Mouse (Mus musculus) midbrain, embryonic 14.5 days (tissue): ENCODE results near the gene Inpp1. TPM values are rescaled to one million over a fixed set of nuclear protein-coding genes. Genes with fewer than 3 reads are reported as not detected.

Experiments
- ATAC-seq: fragments of 200-750 bp; cut with Nextera tagmentation; 2 replicates; pipeline ENCODE4 v1.8.0; 2017; ENCODE audit warnings: moderate number of reproducible peaks, moderate library complexity; ENCODE audit not compliant: low FRiP score, low TSS enrichment
- DNase-seq: peaks from one replicate; pipeline ENCODE4 v3.0.0-alpha.2; 2015
- H3K27ac ChIP-seq: fragments of 300-500 bp; sonication (generic); replicated peaks from 2 replicates; pipeline ENCODE4 v1.5.1; 2014; ENCODE audit warnings: mild to moderate bottlenecking, low read depth, low read length, moderate library complexity
- H3K27me3 ChIP-seq: fragments of 300-500 bp; sonication (generic); 2 replicates; pipeline ENCODE4 v1.6.1; 2014; ENCODE audit warnings: low read length, control low read depth, mixed read lengths; ENCODE audit not compliant: control insufficient read depth, insufficient read depth
- H3K36me3 ChIP-seq: fragments of 300-500 bp; sonication (generic); 2 replicates; pipeline ENCODE4 v1.6.1; 2014; ENCODE audit warnings: low read length, control low read depth; ENCODE audit not compliant: control insufficient read depth, insufficient read depth
- H3K4me1 ChIP-seq: fragments of 300-500 bp; sonication (generic); 2 replicates; pipeline ENCODE4 v1.6.1; 2014; ENCODE audit warnings: mild to moderate bottlenecking, antibody characterized with exemption, low read length, control low read depth; ENCODE audit not compliant: control insufficient read depth, insufficient read depth
- H3K4me2 ChIP-seq: fragments of 300-500 bp; sonication (generic); 2 replicates; pipeline ENCODE4 v1.6.1; 2014; ENCODE audit warnings: mild to moderate bottlenecking, low read length, moderate library complexity
- H3K4me3 ChIP-seq: fragments of 300-500 bp; sonication (generic); replicated peaks from 2 replicates; pipeline ENCODE4 v1.5.1; 2014; ENCODE audit warnings: low read depth, low read length
- H3K9ac ChIP-seq: fragments of 300-500 bp; sonication (generic); replicated peaks from 2 replicates; pipeline ENCODE4 v1.6.1; 2014; ENCODE audit warnings: mild to moderate bottlenecking, low read length, moderate library complexity
- H3K9me3 ChIP-seq: fragments of 300-500 bp; sonication (generic); 2 replicates; pipeline ENCODE4 v1.6.1; 2016; ENCODE audit warnings: low read length, control low read depth, mixed read lengths; ENCODE audit not compliant: control insufficient read depth
- WGBS: fragments of 180-500 bp; shearing (Covaris S2); extraction: QIAGEN DNeasy Blood & Tissue Kit; methylation state at CpG from one replicate; pipeline ENCODE4 v1.1.7; 2014; 5-methylcytosine and 5-hydroxymethylcytosine counted together
- polyA plus RNA-seq: library from polyadenylated mRNA; unstranded; fragments of >200 nt; fragmentation: Nextera tagmentation; extraction: Ambion mirVana; gene quantifications from 2 replicates; pipeline ENCODE4 v1.2.1, GENCODE M21; 2014

Inpp1 gene
- polyA plus RNA-seq, 1 experiment from 2014 or later: 22.6 TPM

DNA sequence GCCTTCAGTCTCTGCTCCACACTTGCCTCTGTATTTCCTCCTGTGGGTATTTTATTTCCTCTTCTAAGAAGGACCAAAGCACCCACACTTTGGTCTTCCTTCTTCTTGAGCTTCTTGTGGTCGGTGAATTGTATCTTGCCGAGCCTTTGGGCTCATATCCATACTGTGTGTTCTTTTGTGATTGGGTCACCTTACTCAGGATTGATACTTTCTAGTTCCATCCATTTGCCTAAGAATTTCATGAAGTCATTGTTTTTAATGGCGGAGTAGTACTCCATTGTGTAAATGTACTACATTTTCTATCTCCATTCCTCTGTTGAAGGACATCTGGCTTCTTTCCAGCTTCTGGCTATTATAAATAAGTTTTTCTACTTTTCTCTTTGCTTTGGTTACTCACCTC, 26.9 kb upstream of the Inpp1 start:
- Histone ChIP-seq H3K36me3 (no peaks in the 10 kb centered on the region), H3K4me2 (peak overlapping the region; percentile 71), H3K27ac (no peak overlapping the region), H3K9ac (no peak overlapping the region), H3K9me3 (no peaks in the 10 kb centered on the region), H3K27me3 (no peaks in the 10 kb centered on the region), H3K4me3 (peak overlapping the region; percentile 59), H3K4me1 (peaks cover 7% of the 10 kb centered on the region)
- DNase-seq: no peak
- peak; percentile 36 for ATAC-seq
- WGBS: 26% methylated on average over 3 of the region's 3 CpGs

DNA sequence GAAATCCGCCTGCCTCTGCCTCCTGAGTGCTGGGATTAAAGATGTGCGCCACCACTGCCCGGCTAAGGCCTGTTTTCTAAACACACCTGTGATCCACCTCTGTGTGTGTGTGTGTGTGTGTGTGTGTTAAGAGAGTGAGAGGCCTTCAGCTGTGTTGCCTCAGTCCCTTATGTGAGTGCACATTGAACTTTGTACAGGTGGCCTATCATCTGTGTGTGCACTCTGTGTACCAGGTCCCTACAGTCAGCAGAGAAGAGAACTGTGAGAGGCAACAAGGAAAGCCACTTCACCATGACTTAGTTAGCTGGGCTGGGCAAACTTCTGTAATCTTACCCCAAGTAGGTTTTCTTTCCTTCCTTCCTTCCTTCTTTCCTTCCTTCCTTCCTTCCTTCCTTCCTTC, 21.6 kb upstream of the Inpp1 start:
- no peak overlapping the region for H3K9ac ChIP-seq
- no peaks in the 10 kb centered on the region for H3K9me3 ChIP-seq
- no peak overlapping the region for H3K4me3 ChIP-seq
- no peak overlapping the region for H3K4me2 ChIP-seq
- no peak for ATAC-seq
- 86% methylated on average over 3 of the region's 3 CpGs for whole genome bisulfite sequencing
- no peak for DNase-seq
- H3K27me3 ChIP-seq: no peaks in the 10 kb centered on the region
- H3K4me1 ChIP-seq: no peaks in the 10 kb centered on the region
- no peaks in the 10 kb centered on the region for H3K36me3 ChIP-seq
- no peak overlapping the region for H3K27ac ChIP-seq

- peak overlapping the region; percentile 93 for H3K9ac ChIP-seq
- no peaks in the 10 kb centered on the region for H3K36me3 ChIP-seq
- peak overlapping the region; percentile 71 for H3K4me3 ChIP-seq
- no peak for DNase-seq
- no peaks in the 10 kb centered on the region for H3K9me3 ChIP-seq
- ATAC-seq: no peak
- peak overlapping the region; percentile 90 for H3K27ac ChIP-seq
- 8% methylated on average over 6 of the region's 7 CpGs for WGBS
- H3K4me1 ChIP-seq: peaks cover 16% of the 10 kb centered on the region
- peak overlapping the region; percentile 86 for H3K4me2 ChIP-seq
- no peaks in the 10 kb centered on the region for H3K27me3 ChIP-seq
These were observed 292 bp upstream of the Inpp1 start for GRCm38 (mm10) chr1:52817813-52818147.

DNA sequence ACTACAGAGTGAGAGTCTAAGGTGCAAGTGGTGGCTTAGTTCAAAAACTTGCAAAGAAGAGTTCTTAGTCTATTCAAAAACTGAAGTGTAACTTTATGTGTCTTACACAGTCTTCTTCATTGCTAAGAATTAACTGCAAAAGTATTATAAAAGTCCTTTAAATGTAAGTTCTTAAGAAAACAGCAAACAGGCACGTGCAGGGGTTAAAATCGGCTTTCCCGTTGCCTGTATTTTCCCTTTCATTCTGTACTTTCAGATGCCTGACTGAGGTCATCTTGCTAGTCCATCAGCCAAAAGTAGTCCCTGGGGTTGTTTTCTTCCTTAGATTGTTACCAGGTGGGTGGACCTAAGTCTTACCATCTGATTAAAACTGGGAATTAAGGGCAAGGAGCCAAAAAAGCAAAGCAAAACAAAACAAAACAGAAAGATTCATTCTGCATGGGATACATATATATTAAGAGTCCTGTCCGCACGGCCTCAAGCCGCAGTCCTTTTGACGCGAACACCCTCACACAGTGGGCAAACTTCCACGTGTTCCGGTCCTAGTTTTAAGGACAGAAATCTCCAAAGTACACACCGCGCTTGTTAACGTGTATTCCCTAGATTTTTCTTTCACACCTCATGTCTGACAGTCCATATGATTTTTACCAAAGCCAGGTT, 1.1 kb downstream of the Inpp1 start:
- DNase-seq (peak; percentile 21), ATAC-seq (peak; percentile 16)
- H3K4me2 ChIP-seq: peak overlapping the region; percentile 86
- peak overlapping the region; percentile 71 for H3K4me3 ChIP-seq
- H3K4me1 ChIP-seq: peaks cover 16% of the 10 kb centered on the region
- 69% methylated on average over 13 of the region's 13 CpGs for WGBS
- H3K9ac ChIP-seq: peak overlapping the region; percentile 93
- no peaks in the 10 kb centered on the region for H3K9me3 ChIP-seq
- H3K36me3 ChIP-seq: no peaks in the 10 kb centered on the region
- no peak overlapping the region for H3K27ac ChIP-seq
- H3K27me3 ChIP-seq: no peaks in the 10 kb centered on the region

GRCm38 (mm10) chr1:52808456-52808855, 9.0 kb downstream of the Inpp1 start:
- ATAC-seq (no peak), DNase-seq (no peak)
- H3K4me2 ChIP-seq: no peak overlapping the region
- no peaks in the 10 kb centered on the region for H3K27me3 ChIP-seq
- H3K9ac ChIP-seq: no peak overlapping the region
- H3K36me3 ChIP-seq: no peaks in the 10 kb centered on the region
- H3K4me3 ChIP-seq: no peak overlapping the region
- H3K4me1 ChIP-seq: no peaks in the 10 kb centered on the region
- no peak overlapping the region for H3K27ac ChIP-seq
- no peaks in the 10 kb centered on the region for H3K9me3 ChIP-seq
- 91% methylated on average over 6 of the region's 6 CpGs for WGBS

- Histone ChIP-seq H3K9me3 (no peaks in the 10 kb centered on the region), H3K4me2 (no peak overlapping the region), H3K27me3 (no peaks in the 10 kb centered on the region), H3K4me1 (no peaks in the 10 kb centered on the region), H3K4me3 (no peak overlapping the region), H3K9ac (no peak overlapping the region), H3K27ac (no peak overlapping the region), H3K36me3 (no peaks in the 10 kb centered on the region)
- no peak for ATAC-seq
- 95% methylated on average over 1 of the region's 1 CpGs for WGBS
- DNase-seq: no peak
These were observed 12.4 kb downstream of the Inpp1 start for GRCm38 (mm10) chr1:52805041-52805440.

DNA sequence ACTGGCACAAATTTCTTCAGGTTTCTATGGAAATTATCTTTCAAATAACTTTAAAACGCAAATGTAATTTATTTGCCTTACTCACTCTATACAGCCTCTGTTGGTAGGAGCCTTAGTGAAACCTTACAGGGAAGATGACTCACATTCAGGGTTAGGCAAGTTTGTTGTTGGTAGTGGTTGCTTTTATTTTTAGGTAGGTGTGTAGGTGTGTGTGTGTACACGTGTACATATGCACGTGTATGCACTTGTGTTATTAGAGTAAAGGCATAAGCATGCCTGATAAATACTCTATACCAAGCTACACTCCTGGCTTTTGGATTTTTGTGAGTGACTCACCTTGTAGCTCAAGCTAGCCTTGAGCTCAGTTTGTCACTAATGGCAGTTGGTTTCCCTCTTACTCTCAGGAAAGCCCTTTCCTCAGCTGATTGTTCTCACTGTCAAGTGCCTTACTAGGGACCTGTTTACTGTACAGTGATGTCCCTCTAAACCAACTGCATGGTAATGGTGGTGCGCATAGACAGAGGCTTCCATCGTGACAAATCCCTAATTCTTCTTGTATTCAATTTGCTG, 15.0 kb downstream of the Inpp1 start:
- Histone ChIP-seq H3K4me1 (no peaks in the 10 kb centered on the region), H3K27me3 (no peaks in the 10 kb centered on the region), H3K4me2 (no peak overlapping the region), H3K9ac (no peak overlapping the region), H3K4me3 (no peak overlapping the region), H3K27ac (no peak overlapping the region), H3K9me3 (no peaks in the 10 kb centered on the region), H3K36me3 (no peaks in the 10 kb centered on the region)
- ATAC-seq (no peak), DNase-seq (no peak)
- 95% methylated on average over 5 of the region's 5 CpGs for whole genome bisulfite sequencing

- Histone ChIP-seq H3K4me1 (no peaks in the 10 kb centered on the region), H3K4me2 (no peak overlapping the region), H3K36me3 (no peaks in the 10 kb centered on the region), H3K4me3 (no peak overlapping the region), H3K27me3 (no peaks in the 10 kb centered on the region), H3K9ac (no peak overlapping the region), H3K27ac (no peak overlapping the region), H3K9me3 (no peaks in the 10 kb centered on the region)
- ATAC-seq: no peak
- WGBS: 92% methylated on average over 5 of the region's 5 CpGs
- DNase-seq: no peak
These were observed 15.8 kb downstream of the Inpp1 start for GRCm38 (mm10) chr1:52801651-52802050.

DNA sequence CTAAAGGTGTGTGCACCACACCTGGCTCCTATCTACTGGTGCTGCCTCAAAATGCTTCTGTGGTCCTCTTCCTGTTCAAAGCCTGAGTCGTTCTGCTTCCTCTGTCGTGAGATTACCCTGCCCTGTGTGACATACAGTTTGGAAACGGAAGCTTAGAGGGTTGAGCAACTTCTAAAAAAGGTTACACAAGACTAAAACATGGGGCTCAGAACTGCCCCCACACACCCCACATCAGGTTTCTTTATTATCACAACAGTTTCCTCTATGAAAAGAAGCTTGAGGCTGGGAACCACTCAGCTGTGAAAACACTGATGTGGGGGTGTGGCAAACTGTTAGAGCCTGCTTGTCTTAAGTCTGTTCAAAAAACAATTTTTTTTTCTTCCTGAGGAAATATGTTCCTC, 17.1 kb downstream of the Inpp1 start:
- no peak overlapping the region for H3K4me3 ChIP-seq

More for the DNA sequence above, 17.1 kb downstream of the Inpp1 start:
- H3K4me2 ChIP-seq: no peak overlapping the region
- no peak overlapping the region for H3K27ac ChIP-seq
- H3K36me3 ChIP-seq: no peaks in the 10 kb centered on the region
- no peaks in the 10 kb centered on the region for H3K27me3 ChIP-seq
- 75% methylated on average over 3 of the region's 3 CpGs for WGBS
- H3K4me1 ChIP-seq: no peaks in the 10 kb centered on the region
- H3K9ac ChIP-seq: no peak overlapping the region
- ATAC-seq (no peak), DNase-seq (no peak)
- no peaks in the 10 kb centered on the region for H3K9me3 ChIP-seq
